Mouse (Mus musculus): ENCODE measurements at regions not wholly inside any gene's neighbourhood (a gene's known extent, or its start where the extent isn't known, plus 50 kb on each side); places are given as distances from the start of the nearest gene placed in this dataset.

DNA sequence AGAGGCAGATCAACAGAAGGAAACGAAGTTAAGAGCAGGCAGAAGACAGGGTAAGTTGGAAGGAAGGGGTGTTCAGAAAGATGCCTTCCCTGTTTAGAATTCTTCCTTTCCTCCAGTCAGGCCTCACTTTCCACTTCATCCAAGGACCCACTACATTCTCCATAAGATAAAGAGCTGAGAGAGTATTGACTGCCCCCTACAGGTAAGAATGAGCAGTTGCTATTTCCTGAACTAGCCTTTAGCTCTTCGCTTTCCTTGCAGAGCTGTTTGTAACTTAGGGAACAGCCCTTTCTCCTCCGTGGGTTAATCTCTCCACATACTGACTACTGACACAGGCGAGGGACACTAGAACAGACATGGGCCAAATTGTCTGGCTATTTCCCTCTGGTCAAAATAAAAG lies 273.1 kb downstream of the Atp23 start:
- ATAC-seq (ENCODE audit: low FRiP score, low TSS enrichment), result no peak
- no peak overlapping the region for H3K9ac ChIP-seq (ENCODE audit: low read depth, low read length)
- no peak overlapping the region for H3K4me2 ChIP-seq (replicated peaks; ENCODE audit: low read depth, low read length)
- H3K27ac ChIP-seq (ENCODE audit: low read depth, low read length), result no peak overlapping the region
- H3K36me3 ChIP-seq (ENCODE audit: control insufficient read depth, insufficient read depth, low read length), result no peaks in the 10 kb centered on the region
- 54% methylated on average over 4 of the region's 4 CpGs for WGBS
- no peaks in the 10 kb centered on the region for H3K27me3 ChIP-seq (ENCODE audit: control insufficient read depth, insufficient read depth, low read length)
- no peaks in the 10 kb centered on the region for H3K4me1 ChIP-seq (ENCODE audit: control insufficient read depth, insufficient read depth, low read length)
- no peaks in the 10 kb centered on the region for H3K9me3 ChIP-seq (ENCODE audit: control insufficient read depth, low read length)
- H3K4me3 ChIP-seq (ENCODE audit: low read length), result no peak overlapping the region

DNA sequence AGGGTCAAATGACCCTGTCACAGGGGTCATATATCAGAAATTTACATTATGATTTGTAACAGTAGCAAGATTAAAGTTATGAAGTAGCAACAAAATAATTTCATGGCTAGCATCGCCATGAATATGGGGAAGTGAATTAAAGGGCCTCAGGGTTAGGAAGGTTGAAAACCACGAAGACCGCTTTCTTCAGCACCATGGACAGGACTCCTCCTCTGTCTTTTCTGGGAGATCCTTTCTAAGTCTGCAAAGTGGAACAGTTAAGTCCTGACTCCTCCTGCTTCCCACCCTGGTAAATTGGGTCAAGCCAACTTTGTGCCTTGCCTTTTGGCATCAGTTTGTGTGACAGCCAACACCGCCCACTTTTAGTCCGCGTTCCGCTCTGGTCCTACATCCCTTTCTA lies 275.7 kb downstream of the Atp23 start:
- Histone ChIP-seq H3K27ac (ENCODE audit: low read depth, low read length) (no peak overlapping the region), H3K27me3 (ENCODE audit: control insufficient read depth, insufficient read depth, low read length) (no peaks in the 10 kb centered on the region), H3K9me3 (ENCODE audit: control insufficient read depth, low read length) (no peaks in the 10 kb centered on the region), H3K4me3 (ENCODE audit: low read length) (no peak overlapping the region), H3K9ac (ENCODE audit: low read depth, low read length) (no peak overlapping the region), H3K4me1 (ENCODE audit: control insufficient read depth, insufficient read depth, low read length) (no peaks in the 10 kb centered on the region), H3K4me2 (replicated peaks; ENCODE audit: low read depth, low read length) (no peak overlapping the region), H3K36me3 (ENCODE audit: control insufficient read depth, insufficient read depth, low read length) (no peaks in the 10 kb centered on the region)
- WGBS, result 52% methylated on average over 7 of the region's 7 CpGs
- no peak for ATAC-seq (ENCODE audit: low FRiP score, low TSS enrichment)

DNA sequence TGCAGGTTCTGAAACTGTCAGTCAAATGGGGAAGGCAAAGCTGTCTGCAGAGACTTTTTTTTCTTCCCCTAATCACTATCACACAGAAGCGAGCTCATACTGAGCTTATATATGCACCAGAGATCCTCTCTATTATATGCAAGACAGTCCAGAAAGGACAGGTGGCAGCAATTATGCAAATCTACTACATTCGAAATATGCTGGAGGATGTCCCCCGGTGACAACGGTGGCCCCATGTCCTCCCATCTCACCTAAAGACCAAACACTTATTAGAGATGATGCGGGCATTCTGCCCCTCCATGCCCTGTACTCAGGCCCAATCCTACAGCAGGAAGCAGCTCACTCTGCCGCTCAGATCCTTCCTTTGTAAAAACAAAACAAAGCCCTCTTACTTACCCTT lies 280.4 kb downstream of the Atp23 start:
- no peak overlapping the region for H3K4me3 ChIP-seq (ENCODE audit: low read length)
- no peaks in the 10 kb centered on the region for H3K9me3 ChIP-seq (ENCODE audit: control insufficient read depth, low read length)
- no peaks in the 10 kb centered on the region for H3K27me3 ChIP-seq (ENCODE audit: control insufficient read depth, insufficient read depth, low read length)
- no peak overlapping the region for H3K9ac ChIP-seq (ENCODE audit: low read depth, low read length)
- H3K4me2 ChIP-seq (replicated peaks; ENCODE audit: low read depth, low read length), result no peak overlapping the region
- no peak for ATAC-seq (ENCODE audit: low FRiP score, low TSS enrichment)
- no peak overlapping the region for H3K27ac ChIP-seq (ENCODE audit: low read depth, low read length)
- no peaks in the 10 kb centered on the region for H3K36me3 ChIP-seq (ENCODE audit: control insufficient read depth, insufficient read depth, low read length)
- H3K4me1 ChIP-seq (ENCODE audit: control insufficient read depth, insufficient read depth, low read length), result no peaks in the 10 kb centered on the region
- 83% methylated on average over 6 of the region's 6 CpGs for WGBS

DNA sequence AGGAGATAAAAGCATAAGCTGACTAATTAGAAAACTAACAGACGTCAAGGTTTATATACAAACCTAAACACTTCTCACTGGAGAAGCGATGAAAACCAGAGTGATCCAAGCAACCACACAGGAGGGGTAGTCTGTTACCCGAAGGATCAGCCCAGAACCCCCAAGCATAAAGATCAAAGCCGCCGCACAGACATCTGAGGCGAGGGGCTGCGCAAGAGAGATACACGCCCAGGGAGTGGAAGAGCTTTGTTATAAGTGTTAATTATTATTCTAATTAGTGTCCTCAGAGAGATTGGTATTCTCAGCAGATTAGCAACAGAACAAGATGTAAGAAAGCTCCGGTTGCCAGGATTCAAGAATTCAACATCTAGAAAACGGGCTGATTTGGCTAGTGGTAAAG lies 281.2 kb downstream of the Atp23 start:
- Histone ChIP-seq H3K4me1 (ENCODE audit: control insufficient read depth, insufficient read depth, low read length) (no peaks in the 10 kb centered on the region), H3K4me3 (ENCODE audit: low read length) (no peak overlapping the region), H3K27me3 (ENCODE audit: control insufficient read depth, insufficient read depth, low read length) (no peaks in the 10 kb centered on the region), H3K36me3 (ENCODE audit: control insufficient read depth, insufficient read depth, low read length) (no peaks in the 10 kb centered on the region), H3K9ac (ENCODE audit: low read depth, low read length) (no peak overlapping the region), H3K9me3 (ENCODE audit: control insufficient read depth, low read length) (no peaks in the 10 kb centered on the region), H3K4me2 (replicated peaks; ENCODE audit: low read depth, low read length) (no peak overlapping the region), H3K27ac (ENCODE audit: low read depth, low read length) (no peak overlapping the region)
- ATAC-seq (ENCODE audit: low FRiP score, low TSS enrichment), result no peak
- WGBS, result 52% methylated on average over 10 of the region's 10 CpGs

DNA sequence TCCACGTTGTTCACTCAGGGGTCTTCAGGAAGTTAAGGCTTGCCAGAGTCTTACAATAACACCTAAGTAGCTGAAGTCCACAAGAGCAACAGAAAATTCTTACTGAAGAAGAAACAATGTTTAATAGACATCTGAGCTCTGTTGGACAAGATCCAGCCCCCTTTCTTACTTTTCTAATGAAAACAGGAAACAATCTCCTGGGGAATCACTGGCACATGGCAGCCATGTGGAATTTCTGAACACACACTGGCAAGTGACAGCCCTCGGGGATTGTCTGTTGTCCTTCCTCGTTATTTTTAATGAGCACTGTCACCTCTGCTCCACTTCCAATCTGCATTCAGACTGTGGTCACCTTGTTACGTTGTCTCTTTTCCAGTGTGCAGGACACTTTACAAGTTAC lies 288.9 kb downstream of the Atp23 start:
- no peak for ATAC-seq (ENCODE audit: low FRiP score, low TSS enrichment)
- H3K9me3 ChIP-seq (ENCODE audit: control insufficient read depth, low read length), result no peaks in the 10 kb centered on the region
- no peak overlapping the region for H3K4me3 ChIP-seq (ENCODE audit: low read length)
- no peak overlapping the region for H3K9ac ChIP-seq (ENCODE audit: low read depth, low read length)
- H3K36me3 ChIP-seq (ENCODE audit: control insufficient read depth, insufficient read depth, low read length), result no peaks in the 10 kb centered on the region
- WGBS, result 53% methylated on average over 4 of the region's 4 CpGs
- H3K4me1 ChIP-seq (ENCODE audit: control insufficient read depth, insufficient read depth, low read length), result no peaks in the 10 kb centered on the region
- H3K4me2 ChIP-seq (replicated peaks; ENCODE audit: low read depth, low read length), result no peak overlapping the region
- no peak overlapping the region for H3K27ac ChIP-seq (ENCODE audit: low read depth, low read length)
- no peaks in the 10 kb centered on the region for H3K27me3 ChIP-seq (ENCODE audit: control insufficient read depth, insufficient read depth, low read length)

DNA sequence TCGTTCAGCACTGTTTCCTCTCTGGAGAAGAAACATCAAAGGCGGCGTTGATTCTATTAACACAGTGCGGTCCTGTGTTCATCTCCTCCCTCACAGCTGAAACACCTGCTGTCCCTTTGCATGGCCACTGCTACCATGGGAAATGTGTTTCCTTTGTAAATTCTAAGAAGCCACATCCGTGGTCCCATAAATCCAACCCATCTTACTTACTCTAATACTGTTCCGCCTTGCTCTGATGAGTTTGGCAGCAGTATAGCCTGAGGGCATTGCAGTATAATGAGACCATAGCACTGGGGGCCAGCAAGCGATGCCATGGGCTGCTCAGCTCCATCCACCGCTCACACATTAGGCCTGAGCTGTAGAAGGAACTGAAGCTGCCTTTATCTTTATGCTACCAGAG lies 290.6 kb downstream of the Atp23 start:
- H3K9ac ChIP-seq (ENCODE audit: low read depth, low read length), result no peak overlapping the region
- H3K27ac ChIP-seq (ENCODE audit: low read depth, low read length), result no peak overlapping the region
- no peaks in the 10 kb centered on the region for H3K27me3 ChIP-seq (ENCODE audit: control insufficient read depth, insufficient read depth, low read length)
- H3K4me3 ChIP-seq (ENCODE audit: low read length), result no peak overlapping the region
- WGBS, result 87% methylated on average over 8 of the region's 8 CpGs
- H3K9me3 ChIP-seq (ENCODE audit: control insufficient read depth, low read length), result no peaks in the 10 kb centered on the region
- no peak for ATAC-seq (ENCODE audit: low FRiP score, low TSS enrichment)
- no peak overlapping the region for H3K4me2 ChIP-seq (replicated peaks; ENCODE audit: low read depth, low read length)
- no peaks in the 10 kb centered on the region for H3K4me1 ChIP-seq (ENCODE audit: control insufficient read depth, insufficient read depth, low read length)
- no peaks in the 10 kb centered on the region for H3K36me3 ChIP-seq (ENCODE audit: control insufficient read depth, insufficient read depth, low read length)

DNA sequence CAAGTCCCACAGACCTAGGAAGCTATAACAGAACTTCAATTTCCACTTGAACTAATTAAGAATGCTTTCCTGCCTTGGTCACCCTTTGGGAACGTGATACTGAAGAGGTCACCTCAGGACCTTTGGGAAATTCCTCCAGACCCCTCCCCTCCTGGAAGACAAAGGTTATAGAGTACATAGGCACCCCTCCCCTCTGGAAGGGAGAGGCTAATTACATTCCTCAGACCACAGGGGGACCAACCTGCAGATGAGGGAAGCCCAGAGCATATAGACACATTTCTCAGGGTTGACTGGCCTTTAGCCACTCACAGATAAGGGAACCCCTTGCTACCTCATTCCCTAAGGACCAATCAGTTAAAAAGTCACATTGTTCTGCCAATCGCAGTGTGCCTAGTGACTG lies 301.5 kb downstream of the Atp23 start:
- no peak for ATAC-seq (ENCODE audit: low FRiP score, low TSS enrichment)
- Histone ChIP-seq H3K9ac (ENCODE audit: low read depth, low read length) (no peak overlapping the region), H3K36me3 (ENCODE audit: control insufficient read depth, insufficient read depth, low read length) (no peaks in the 10 kb centered on the region), H3K4me3 (ENCODE audit: low read length) (no peak overlapping the region), H3K4me2 (replicated peaks; ENCODE audit: low read depth, low read length) (no peak overlapping the region), H3K27me3 (ENCODE audit: control insufficient read depth, insufficient read depth, low read length) (no peaks in the 10 kb centered on the region), H3K9me3 (ENCODE audit: control insufficient read depth, low read length) (no peaks in the 10 kb centered on the region; the same call in 1 of the 2 replicates), H3K4me1 (ENCODE audit: control insufficient read depth, insufficient read depth, low read length) (no peaks in the 10 kb centered on the region), H3K27ac (ENCODE audit: low read depth, low read length) (no peak overlapping the region)
- WGBS, result 85% methylated on average over 2 of the region's 2 CpGs

DNA sequence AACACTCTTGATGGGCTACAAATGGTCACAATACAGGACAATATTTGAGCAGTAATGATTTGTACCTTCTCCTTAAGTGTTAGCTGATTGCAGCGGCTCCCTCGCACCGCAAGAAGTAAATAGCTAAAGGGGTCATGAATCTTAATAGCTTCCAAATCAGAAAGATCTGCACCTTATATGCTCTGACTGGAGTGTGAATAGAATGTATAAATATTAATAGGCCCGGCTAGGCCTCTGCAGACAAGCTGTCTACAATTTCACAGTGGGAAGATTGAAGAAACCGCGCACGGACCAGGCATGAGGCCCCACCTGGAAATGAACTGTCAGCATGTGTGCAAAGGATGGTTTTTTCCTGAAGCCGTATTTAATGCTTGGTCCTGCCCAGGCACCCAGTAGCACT lies 333.0 kb downstream of the Atp23 start:
- Histone ChIP-seq H3K4me2 (replicated peaks; ENCODE audit: low read depth, low read length) (no peak overlapping the region), H3K27ac (ENCODE audit: low read depth, low read length) (no peak overlapping the region), H3K27me3 (ENCODE audit: control insufficient read depth, insufficient read depth, low read length) (no peaks in the 10 kb centered on the region), H3K4me1 (ENCODE audit: control insufficient read depth, insufficient read depth, low read length) (no peaks in the 10 kb centered on the region), H3K4me3 (ENCODE audit: low read length) (no peak overlapping the region), H3K36me3 (ENCODE audit: control insufficient read depth, insufficient read depth, low read length) (no peaks in the 10 kb centered on the region), H3K9me3 (ENCODE audit: control insufficient read depth, low read length) (no peaks in the 10 kb centered on the region), H3K9ac (ENCODE audit: low read depth, low read length) (no peak overlapping the region)
- 90% methylated on average over 8 of the region's 8 CpGs for WGBS
- no peak for ATAC-seq (ENCODE audit: low FRiP score, low TSS enrichment)

DNA sequence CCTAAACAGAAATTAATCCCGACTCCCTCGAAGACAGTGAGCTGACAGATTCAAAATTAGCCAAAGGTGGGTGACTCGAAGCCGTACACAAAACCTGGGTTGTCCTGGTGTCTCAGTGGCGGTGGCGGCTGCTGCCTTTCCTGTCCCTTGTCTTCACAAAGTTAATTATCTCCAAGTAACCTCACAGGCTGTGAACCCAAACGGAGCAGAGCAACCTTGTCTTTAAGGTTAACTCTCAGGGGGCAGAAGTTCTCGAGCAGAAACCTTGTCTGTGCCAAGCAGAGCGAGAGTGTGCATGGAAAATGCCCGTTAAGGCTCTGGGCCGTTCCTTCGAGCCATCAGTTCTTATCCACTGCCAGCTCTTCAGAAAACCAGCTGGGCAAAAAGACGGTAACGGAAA lies 335.8 kb downstream of the Atp23 start:
- ATAC-seq (ENCODE audit: low FRiP score, low TSS enrichment), result no peak
- Histone ChIP-seq H3K4me1 (ENCODE audit: control insufficient read depth, insufficient read depth, low read length) (no peaks in the 10 kb centered on the region), H3K9ac (ENCODE audit: low read depth, low read length) (no peak overlapping the region), H3K27me3 (ENCODE audit: control insufficient read depth, insufficient read depth, low read length) (no peaks in the 10 kb centered on the region), H3K4me3 (ENCODE audit: low read length) (no peak overlapping the region), H3K9me3 (ENCODE audit: control insufficient read depth, low read length) (no peaks in the 10 kb centered on the region), H3K4me2 (replicated peaks; ENCODE audit: low read depth, low read length) (no peak overlapping the region), H3K36me3 (ENCODE audit: control insufficient read depth, insufficient read depth, low read length) (no peaks in the 10 kb centered on the region), H3K27ac (ENCODE audit: low read depth, low read length) (no peak overlapping the region)
- WGBS, result 60% methylated on average over 14 of the region's 14 CpGs

DNA sequence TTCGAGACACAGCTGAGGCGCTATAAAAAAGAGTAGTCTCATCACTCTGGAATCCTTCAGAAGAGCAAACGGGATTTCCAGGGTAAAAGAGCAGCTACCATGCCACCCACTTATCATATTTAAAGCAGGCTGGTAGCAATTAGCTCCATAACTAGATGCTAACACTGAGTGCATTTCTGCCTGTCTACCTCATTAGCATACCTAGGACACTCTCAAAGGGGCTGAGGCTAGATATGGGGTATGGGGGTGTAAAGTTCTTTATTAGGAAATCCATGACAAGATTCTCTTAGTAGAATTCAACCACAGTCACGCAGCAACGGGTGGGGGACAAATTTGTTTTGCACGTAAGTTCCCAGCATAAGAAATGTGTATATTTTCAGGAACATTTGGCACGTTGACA lies 346.1 kb downstream of the Atp23 start:
- H3K4me3 ChIP-seq (ENCODE audit: low read length), result no peak overlapping the region
- no peaks in the 10 kb centered on the region for H3K9me3 ChIP-seq (ENCODE audit: control insufficient read depth, low read length)
- H3K27ac ChIP-seq (ENCODE audit: low read depth, low read length), result no peak overlapping the region
- 89% methylated on average over 7 of the region's 7 CpGs for WGBS
- no peak overlapping the region for H3K9ac ChIP-seq (ENCODE audit: low read depth, low read length)
- no peaks in the 10 kb centered on the region for H3K4me1 ChIP-seq (ENCODE audit: control insufficient read depth, insufficient read depth, low read length)
- no peak overlapping the region for H3K4me2 ChIP-seq (replicated peaks; ENCODE audit: low read depth, low read length)
- no peak for ATAC-seq (ENCODE audit: low FRiP score, low TSS enrichment)
- H3K36me3 ChIP-seq (ENCODE audit: control insufficient read depth, insufficient read depth, low read length), result no peaks in the 10 kb centered on the region
- H3K27me3 ChIP-seq (ENCODE audit: control insufficient read depth, insufficient read depth, low read length), result no peaks in the 10 kb centered on the region
